Mouse (Mus musculus) brain, embryonic 14.5 days (tissue): ENCODE measurements around the gene Mdp1. TPM values are rescaled to one million over a fixed set of nuclear protein-coding genes. Genes with fewer than 3 reads are reported as not detected.

Experiments
- DNase-seq: peaks from one replicate; pipeline ENCODE4 v3.0.0-alpha.2; 2011; ENCODE audit warnings: low read depth
- CTCF ChIP-seq: fragments of 200-500 bp; IDR thresholded peaks from 2 replicates; pipeline ENCODE4 v1.5.1; 2012; ENCODE audit warnings: inconsistent platforms, mild to moderate bottlenecking, moderate library complexity, borderline replicate concordance; ENCODE audit not compliant: insufficient read depth, insufficient read length; ENCODE audit errors: extremely low read depth
- POLR2A ChIP-seq: fragments of 200-500 bp; IDR thresholded peaks from 2 replicates; pipeline ENCODE4 v1.6.1; 2012; ENCODE audit warnings: mild to moderate bottlenecking, inconsistent platforms, borderline replicate concordance; ENCODE audit not compliant: poor library complexity, insufficient read depth, insufficient read length, severe bottlenecking; ENCODE audit errors: extremely low read depth
- polyA plus RNA-seq: library from polyadenylated mRNA; depleted of rRNA; stranded (reverse); fragments of >200 nt; gene quantifications from 2 replicates; pipeline ENCODE4 v1.2.3, GENCODE M21; 2012; rRNA removed

Gene Mdp1
- 45.8 and 51.0 TPM in 2 replicates for polyA plus RNA-seq

DNA sequence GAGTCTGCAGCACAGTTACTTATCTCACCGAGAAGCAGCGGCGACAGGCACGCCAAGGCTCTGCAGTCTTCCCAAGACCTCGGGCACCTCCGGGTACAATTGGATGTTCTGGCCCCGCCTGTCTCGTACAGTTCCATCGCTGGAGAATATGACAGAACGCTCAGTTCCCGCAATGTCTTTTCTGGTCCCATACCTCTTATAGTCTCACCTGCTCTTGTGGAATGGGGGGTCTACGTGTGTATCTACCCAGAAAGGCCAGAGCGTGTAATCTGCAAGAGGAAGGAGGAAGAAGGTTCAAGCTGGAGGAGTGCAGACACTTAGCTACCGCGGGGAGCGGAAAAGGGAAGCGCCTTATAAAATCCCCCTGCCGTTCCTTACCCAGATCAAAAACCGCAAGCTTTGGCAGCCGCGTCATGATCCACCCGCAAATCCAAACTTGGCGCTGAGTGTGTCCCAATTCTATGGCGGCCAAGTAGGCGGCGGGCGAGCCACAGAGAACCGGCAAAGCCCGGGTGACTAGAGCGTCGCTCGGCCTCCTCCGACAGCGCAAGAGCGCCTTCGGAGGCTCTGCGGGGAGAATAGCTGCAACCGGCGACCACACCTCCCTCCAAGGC lies at the start of gene Mdp1:
TSS of gene Mdp1 (minus strand) at position 549 of the 614 bp plus-strand sequence.
- TF ChIP-seq POLR2A (peak; percentile 23; the same call in 1 of the 2 replicates), CTCF (peak; percentile 66)

GRCm38 (mm10) chr14:55709509-55709908 lies 49.2 kb upstream of the Mdp1 start:
- DNase-seq = no peak
- TF ChIP-seq POLR2A = no peak
- no peak for TF ChIP-seq CTCF

More for the DNA sequence above, at the start of gene Mdp1:
- DNase-seq = peak; percentile 97

GRCm38 (mm10) chr14:55707397-55707796 lies 47.1 kb upstream of the Mdp1 start:
- no peak for DNase-seq
- TF ChIP-seq POLR2A (no peak), CTCF (no peak)

DNA sequence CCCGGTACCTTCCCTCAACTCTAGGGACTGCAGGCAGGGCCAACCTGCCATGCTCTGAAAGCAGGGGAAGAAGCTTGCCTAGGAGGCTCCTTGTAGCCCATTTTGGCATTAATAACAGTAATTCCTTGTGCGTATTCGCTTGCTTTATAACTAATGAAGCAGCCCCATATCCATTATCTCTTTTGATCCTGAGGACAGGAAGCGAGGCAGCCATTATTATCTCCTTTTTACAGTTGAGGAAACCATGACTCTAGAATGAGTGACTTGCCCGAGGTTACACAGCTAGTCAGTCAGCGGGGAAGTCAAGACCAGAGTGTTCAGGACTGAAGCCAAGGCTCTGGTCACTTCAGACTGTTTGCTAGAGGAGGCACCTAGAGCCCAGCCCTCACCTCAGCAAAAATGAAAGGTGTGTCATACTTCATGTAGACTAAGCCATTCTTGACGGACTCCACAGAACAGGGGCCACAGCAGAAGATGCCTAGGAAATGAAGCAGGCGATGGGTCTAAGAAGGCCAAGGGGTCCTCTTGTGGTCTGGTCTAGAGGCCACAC lies 45.8 kb upstream of the Mdp1 start:
- DNase-seq = no peak
- TF ChIP-seq CTCF (no peak), POLR2A (no peak)

DNA sequence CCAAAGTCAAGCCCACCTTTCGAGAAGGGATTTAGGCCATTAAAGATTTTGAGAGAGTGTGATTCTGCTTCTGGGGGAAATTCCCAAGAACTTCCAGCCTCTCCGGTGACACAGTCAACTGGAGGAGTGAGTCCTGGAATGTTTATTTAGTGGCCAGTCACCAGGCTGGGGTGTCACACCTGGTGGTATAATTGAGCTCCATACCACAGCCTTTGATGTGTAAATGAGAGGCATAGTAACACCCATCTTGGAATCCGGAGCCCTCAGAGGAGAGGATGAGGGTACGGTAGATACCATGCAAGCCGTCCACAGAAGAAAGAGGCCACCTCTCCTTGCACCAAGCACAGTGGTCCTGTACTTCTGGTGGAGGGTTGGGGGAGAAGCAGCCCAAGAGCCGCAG lies 42.5 kb upstream of the Mdp1 start:
- TF ChIP-seq CTCF (no peak), POLR2A (no peak)
- no peak for DNase-seq

GRCm38 (mm10) chr14:55701131-55701530 lies 40.8 kb upstream of the Mdp1 start:
- TF ChIP-seq CTCF (no peak), POLR2A (no peak)
- DNase-seq = no peak

DNA sequence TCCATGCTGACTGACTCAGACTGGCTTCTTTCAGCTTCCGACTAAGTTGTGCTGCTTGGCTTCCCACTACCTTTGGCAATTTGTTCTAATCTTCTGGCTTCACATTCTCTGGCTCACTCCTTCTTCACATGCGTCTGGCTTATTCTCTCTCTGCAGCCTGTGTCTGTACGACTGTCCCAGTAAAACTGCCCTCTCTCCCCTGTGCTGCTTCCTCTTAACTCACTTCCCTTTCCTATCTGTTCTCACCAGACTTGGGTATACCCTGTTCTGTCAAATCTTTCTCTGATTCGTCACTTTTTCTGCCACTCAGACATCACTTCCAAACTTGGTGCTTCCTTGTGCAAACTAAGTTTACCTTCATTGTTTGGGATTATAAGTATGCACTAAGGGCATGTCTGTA lies 36.9 kb upstream of the Mdp1 start:
- no peak for DNase-seq
- TF ChIP-seq CTCF (no peak), POLR2A (no peak)

GRCm38 (mm10) chr14:55689433-55689832 lies 29.1 kb upstream of the Mdp1 start:
- TF ChIP-seq CTCF = no peak
- no peak for TF ChIP-seq POLR2A
- no peak for DNase-seq

DNA sequence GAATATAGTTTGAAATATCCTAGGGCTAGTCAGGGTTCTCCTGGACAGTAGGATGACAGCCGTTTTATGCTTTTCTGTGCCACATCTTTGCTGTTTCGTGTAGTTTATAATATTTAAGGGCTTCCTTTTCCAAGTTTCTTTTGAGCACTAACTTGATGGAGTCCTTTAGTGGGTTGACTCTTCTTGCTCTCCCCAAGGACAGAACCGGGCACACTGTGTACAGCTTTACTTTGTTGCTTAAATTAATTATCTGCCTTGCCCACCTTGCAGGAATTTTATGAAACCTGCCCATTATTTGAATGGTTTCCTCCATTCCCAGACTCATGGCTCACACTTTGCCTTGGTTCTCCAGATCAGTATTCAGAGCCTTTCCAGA lies 21.8 kb upstream of the Mdp1 start:
- TF ChIP-seq CTCF (no peak), POLR2A (no peak)
- no peak for DNase-seq

GRCm38 (mm10) chr14:55681160-55682117 lies 21.1 kb upstream of the Mdp1 start, which contains the start of gene Tinf2:
Gene Tinf2, minus strand, starts transcription at chr14:55681820.
- TF ChIP-seq CTCF (peak; percentile 88), POLR2A (no peak)
- DNase-seq = peak; percentile 99

- no peak for TF ChIP-seq CTCF
- TF ChIP-seq POLR2A = no peak
- no peak for DNase-seq
These were observed 17.3 kb upstream of the Mdp1 start for GRCm38 (mm10) chr14:55677615-55678014.
